Mouse (Mus musculus): ENCODE data around the gene Camta2.

The Camta2 gene

GRCm38 (mm10) chr11:70693504-70693903, 5.6 kb upstream of the Camta2 start:
- no peak for DNase-seq (ENCODE audit: low read depth, low spot score)

GRCm38 (mm10) chr11:70689578-70689977, 1.7 kb upstream of the Camta2 start:
- DNase-seq (ENCODE audit: low read depth, low spot score): no peak

- no peak for DNase-seq (ENCODE audit: low read depth, low spot score)
These were observed 467 bp upstream of the Camta2 start for GRCm38 (mm10) chr11:70688372-70688771.

DNA sequence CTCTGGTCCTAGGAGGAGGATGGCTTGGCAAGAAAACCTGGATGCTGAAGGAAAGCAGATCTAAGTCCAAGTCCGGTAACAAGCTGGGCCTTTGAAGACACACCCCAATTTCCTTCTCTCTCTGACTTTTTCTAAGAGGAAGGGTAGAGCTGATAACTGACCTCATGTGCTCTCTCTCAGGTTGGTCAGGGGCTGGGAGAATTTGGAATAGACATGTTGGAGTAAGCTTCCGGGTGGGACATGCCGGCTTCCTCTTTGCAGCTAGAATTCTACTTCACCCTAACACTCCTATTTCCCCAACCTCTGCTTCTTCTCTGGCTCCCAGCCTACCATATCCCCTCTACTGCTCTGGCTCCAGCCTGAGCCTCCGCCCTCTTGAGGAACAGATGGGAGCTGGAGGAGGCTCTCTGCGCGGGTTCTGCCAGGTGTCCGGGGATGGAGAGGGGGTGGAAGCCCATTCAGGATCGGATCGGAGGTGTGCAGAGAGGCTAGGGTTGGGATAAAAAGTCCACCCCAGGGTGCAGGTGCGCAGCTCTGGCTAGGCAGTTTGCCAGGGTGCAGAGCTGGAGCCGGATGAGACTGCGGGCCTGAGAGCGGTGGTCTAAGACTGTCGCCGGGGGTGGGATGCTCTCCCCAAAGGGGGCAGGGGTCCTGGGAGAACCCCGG, 871 bp downstream of the Camta2 start:
- DNase-seq (ENCODE audit: low read depth, low spot score): no peak

GRCm38 (mm10) chr11:70683640-70684039, 4.3 kb downstream of the Camta2 start:
- DNase-seq (ENCODE audit: low read depth, low spot score): no peak

DNA sequence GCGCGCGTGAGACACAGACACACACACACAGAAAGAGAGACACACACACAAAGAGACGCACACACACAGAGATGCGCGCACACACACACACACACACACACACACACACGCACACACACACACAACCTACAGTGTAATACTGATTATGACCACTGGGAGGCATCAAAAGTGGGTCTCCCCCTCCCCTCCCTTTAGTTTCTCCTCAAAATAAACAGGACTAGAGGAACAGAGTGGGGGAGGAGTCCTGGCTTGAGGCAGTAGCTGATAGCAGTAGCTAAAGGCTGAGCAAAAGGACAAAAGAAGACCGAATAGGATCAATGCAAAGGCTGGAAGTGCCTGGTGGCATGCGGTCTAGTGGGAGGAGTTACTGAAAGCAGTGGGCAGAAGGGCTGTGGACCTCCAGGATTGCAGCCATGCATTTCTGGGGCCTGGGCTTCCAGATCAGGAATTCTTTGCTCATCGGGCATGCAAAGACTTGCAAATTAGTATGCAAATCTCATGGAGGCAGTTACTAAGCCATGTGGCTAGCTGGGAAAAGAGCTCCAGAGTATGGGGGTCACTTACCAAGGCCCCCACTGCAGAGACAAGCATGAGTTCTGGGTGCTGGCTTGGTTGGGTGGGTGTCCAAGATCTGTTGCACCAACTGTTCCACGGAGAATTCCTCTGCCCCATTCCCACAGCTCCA, 5.9 kb downstream of the Camta2 start:
- no peak for DNase-seq (ENCODE audit: low read depth, low spot score)

DNA sequence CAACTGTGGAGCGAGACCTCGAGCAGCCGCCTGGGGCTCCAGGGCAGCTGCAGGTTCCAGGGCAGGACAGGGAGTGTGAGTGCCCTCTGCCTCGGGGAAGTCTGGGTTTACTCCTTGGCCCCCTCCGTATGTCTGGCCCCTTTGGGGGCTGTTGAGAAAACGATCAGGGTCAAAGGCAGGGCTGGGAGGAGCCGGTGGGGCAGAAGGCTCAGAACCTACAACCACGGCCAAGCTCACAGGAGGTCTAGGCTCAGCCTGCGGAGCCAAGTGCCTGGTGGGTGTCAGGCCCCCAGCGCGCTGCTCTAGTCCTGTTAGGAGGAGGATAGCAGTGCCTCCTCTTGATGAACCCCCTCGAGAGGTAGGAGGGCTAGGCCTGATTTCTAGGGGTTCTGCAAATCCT, 6.7 kb downstream of the Camta2 start:
- no peak for DNase-seq (ENCODE audit: low read depth, low spot score)

DNA sequence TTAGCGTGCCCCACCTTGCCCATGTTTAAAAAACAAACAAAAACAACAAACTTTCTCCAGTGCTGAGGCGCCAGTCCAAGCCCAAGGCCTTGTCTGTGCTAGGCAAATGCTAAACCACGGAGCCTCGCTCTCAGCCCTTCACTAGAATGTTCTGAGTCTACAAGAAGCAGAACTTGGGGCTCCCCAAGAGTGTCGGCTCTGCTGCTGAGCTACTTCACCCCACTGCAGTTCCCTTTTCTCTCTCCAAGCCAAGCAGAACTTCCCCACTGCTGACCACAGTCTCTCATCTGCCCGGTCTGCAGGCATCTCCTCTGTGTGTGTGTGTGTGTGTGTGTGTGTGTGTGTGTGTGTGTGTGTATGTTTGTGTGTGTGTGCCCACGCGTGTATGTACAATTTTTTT, 8.0 kb downstream of the Camta2 start:
- DNase-seq (ENCODE audit: low read depth, low spot score): no peak

GRCm38 (mm10) chr11:70679361-70679760, 8.5 kb downstream of the Camta2 start:
- no peak for DNase-seq (ENCODE audit: low read depth, low spot score)

- DNase-seq (ENCODE audit: low read depth, low spot score): no peak
These were observed 9.3 kb downstream of the Camta2 start for GRCm38 (mm10) chr11:70678576-70678975.

DNA sequence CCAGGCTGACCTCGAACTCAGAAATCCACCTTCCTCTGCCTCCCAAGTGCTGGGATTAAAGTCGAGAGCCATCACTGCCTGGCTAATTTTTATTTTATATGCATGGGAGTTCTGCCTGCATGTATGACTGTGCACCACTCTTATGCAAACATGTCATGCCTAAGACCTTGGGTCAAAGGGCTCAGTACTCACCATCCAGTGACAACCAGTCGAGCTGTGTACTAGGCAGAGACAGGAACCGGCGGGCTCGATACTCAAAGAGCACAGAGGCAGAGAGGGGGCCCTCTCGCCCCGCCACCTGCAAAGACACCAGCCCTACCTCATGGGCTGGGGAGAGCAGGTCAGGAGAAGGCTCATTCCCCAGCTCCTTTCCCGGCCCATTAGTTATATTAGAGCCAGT, 9.8 kb downstream of the Camta2 start:
- DNase-seq (ENCODE audit: low read depth, low spot score): no peak

DNA sequence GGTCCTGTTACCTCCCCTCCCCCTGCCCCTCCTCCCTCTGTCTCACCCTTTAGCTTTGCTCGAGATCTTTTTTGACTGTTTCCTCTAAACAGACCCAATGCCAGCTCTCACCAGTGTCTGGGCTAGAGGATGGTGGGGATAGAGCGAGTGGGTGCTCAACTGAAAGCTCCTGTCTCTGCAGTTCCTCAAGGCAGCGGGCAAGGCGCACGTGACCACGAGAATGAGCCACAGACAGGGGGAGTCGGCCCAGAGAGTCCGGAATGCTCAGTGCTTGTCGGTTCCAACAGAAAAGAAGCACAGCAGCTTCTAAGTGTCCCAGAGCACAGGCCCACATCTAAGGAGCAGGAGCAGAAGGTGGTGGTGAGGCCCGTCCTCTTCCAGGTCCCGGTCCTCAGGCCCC, 13.4 kb downstream of the Camta2 start:
- no peak for DNase-seq (ENCODE audit: low read depth, low spot score)

GRCm38 (mm10) chr11:70674014-70674413, 13.9 kb downstream of the Camta2 start:
- no peak for DNase-seq (ENCODE audit: low read depth, low spot score)

GRCm38 (mm10) chr11:70671333-70672047, 16.4 kb downstream of the Camta2 start:
- DNase-seq (ENCODE audit: low read depth, low spot score): no peak

DNA sequence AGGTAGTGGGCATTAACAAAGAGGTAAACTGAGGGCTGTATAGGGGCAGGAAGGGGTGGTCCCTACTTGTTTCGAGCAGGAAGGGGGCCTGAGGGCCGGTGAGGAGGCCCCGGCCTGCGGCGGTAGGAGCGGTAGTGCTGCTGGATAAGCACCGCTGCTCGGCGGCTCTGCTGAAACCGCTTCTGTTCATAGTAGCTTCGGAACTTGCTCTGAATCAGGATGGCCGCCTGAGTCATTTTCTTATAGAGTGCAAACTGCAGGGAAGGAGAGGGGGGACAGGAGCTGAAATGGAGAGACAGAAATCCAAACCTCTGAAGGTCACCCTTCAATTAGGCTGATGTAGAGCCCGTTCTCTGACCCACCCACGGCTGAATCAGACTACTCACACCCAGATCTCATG, 17.4 kb downstream of the Camta2 start:
- no peak for DNase-seq (ENCODE audit: low read depth, low spot score)

- peak; percentile 43 for DNase-seq (ENCODE audit: low read depth, low spot score)
These were observed 18.1 kb downstream of the Camta2 start for GRCm38 (mm10) chr11:70669582-70670345.

DNA sequence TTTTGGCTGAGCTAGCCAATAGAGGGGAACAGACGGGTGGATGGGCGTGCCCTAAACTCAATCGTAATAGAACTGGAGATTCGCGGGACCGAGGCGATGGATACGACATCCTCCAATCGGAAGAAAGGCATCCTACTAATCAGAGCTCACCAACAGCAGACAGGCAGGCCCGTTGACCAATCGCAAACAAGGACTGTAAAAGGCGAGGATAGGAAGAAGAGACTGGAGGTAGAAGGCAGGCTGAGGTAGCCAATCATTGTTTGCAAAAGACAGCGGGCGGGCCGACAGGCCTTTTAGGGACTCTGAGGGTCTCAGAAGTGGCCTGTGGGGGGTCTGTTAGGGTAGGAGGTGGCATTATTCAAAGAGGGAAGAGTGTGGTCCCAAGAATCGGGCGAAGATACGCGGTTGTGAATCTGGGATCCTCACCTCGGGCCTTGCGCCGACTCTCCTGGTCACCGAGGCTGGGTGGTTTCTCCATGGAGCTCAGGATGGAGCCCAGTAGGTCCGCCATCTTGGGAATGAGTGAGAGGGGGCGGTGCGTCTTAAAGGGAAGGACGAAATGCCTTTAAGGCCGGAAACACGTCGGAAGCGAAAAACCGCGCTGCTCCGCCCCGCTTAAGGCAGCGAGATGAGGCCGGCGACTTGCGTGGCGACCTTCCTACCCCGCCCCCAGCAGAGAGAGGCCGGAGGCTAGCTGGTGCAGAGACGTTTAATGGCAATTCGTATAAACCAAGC, 19.0 kb downstream of the Camta2 start, which contains the start of gene Spag7:
TSS of gene Spag7 (minus strand) at position 646 of the 735 bp plus-strand sequence.
- DNase-seq (ENCODE audit: low read depth, low spot score): peak; percentile 98

DNA sequence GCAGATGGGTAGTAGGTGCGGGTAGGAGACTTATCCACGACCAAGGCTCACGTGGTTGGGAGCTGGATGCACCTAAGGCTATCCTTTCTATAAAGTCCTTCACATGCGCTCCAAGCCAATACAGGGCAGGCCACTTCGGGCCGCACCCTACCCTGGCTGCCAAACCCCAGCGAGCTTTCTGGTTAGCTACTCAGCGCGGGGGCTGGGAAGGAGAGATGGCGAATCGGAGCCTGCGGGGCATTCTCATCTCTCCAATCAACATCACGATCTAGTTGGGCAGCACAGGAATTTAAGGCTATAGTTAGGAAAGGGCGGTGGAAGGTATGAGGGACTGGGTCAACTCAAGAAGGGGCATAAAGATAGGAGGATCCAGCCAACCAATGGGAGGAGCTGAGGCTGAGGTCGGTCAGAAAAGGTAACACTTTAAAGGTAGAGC, 19.6 kb downstream of the Camta2 start:
- DNase-seq (ENCODE audit: low read depth, low spot score): no peak

DNA sequence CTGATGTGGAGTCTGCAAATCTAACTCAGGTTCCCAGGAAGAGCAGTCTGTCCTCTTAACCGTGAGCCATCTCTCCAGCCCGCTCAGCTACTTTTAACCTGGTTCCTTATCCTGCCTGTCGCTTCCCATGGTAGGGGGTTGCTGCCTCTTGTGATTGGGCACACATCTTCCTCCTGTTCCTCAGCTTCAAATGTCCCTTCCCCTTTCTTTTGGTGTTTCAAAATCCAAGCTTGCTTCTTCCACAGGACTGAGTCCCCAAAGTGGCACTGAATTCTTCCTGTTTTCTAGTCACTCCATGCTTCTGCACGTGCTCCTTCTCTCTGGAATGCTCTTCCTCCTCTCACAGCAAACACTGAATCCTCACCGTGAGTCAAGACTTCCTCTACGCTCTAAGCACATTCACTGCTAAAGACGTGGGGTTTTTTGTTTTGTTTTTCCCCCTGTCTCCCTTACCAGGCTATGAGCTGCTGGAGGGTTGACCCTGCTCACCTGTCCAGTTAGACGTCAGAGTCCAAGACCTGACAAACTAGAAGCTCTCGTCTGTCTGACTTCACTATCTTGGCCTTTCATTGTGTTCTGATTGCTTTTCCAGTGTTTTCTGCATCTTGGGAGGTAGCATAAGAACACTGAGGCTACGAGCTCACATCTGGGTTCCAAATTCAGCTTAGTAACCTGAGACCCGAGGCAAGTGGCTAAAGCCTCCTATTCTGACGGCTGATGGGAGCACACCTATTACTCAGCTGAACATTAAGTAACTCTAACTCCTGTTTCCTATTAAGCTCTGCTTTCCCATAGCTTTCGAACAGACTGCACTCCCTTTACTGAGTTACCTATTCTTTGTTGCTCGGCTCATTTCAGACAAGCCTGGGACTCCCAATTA, 20.4 kb downstream of the Camta2 start:
- no peak for DNase-seq (ENCODE audit: low read depth, low spot score)

GRCm38 (mm10) chr11:70666687-70667086, 21.2 kb downstream of the Camta2 start:
- no peak for DNase-seq (ENCODE audit: low read depth, low spot score)
